Mouse (Mus musculus): Measurements from ENCODE around the gene Zfp955b. TPM values are rescaled to one million over a fixed set of nuclear protein-coding genes. Genes with fewer than 3 reads are reported as not detected.

The Zfp955b gene
- polyA plus RNA-seq (2014; fragmentation: Illumina TruSeq; extraction: RNeasy Lipid Tissue Mini Kit (QIAGEN cat#74804); ENCODE audit: low read depth, low replicate concordance): 5.1 TPM

DNA sequence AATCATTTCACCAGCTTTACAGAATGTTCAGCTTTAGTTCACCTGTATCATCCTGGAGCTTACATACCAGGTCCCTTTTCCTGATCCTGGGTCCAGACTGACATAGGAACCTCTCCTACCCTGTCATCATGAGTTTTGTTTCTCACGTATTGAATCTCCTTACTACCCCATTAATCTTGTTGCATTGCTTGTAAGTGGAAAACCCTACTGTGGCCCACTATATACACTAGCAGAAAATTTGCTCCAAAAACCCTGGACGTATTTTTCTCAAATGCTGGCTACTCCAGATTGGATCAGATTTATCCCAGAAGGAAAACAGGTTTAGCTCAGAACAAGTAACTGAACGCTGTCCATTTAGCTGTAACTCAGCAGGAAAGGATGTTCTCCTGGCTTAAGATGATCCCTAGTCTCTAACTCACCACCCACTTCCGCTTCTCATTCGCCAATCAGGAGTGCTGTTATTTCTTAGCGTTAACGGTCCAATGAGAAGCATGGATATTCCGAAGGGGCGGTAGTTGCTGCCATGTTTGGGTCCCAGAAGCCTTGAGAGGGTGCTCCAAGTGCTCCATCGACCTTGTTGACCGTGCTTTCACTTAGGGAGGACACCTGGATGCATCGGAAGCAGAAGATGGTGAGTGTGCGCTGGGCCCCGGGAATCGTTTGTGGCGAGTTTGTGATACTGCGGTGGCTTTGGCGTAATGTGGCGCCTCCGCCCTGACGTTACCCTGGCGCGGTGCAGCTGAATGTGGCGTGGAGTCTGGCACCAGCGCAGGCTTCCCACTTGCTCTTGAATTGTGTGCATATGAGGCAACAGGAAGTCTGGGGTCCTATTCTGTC is at the start of gene Zfp955b:
TSS of gene Zfp955b (plus strand) at position 506 of the 837 bp plus-strand sequence.

GRCm38 (mm10) chr17:33254530-33255318 is 34.6 kb upstream of the Zfp955b start, which contains the start of gene Zfp955a:
TSS of gene Zfp955a (minus strand) at chr17:33255145.

DNA sequence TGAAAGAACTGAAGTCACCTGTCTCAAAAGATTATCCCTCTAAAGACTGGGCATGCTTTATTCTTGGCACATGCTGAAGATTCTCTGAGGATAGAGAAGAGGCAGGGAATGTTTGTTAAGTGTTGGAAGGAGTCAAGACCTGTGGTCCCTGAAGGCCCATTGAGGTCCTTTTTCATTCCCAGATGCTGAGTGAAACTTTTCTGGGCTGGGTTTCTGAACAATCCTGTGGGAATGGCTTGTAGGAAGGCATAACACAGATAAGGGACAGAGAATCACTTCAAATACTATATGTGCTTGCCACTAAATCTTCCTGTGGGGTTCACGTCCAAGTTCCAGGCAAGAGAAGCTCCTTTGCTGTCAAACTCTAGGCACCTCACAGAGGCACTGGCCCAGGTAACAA is 25.0 kb upstream of the Zfp955b start, which contains the start of gene Olfr63:
TSS of gene Olfr63 (plus strand) at position 301 of the 400 bp plus-strand sequence.

Other genes with a start within 250 kb of the Zfp955b start
- 0.41 TPM for gene 4921501E09Rik, start 221.5 kb upstream of the Zfp955b start, polyA plus RNA-seq (2014; fragmentation: Illumina TruSeq; extraction: RNeasy Lipid Tissue Mini Kit (QIAGEN cat#74804); ENCODE audit: low read depth, low replicate concordance)
- 5.3 TPM for gene Zfp563, start 200.2 kb upstream of the Zfp955b start, polyA plus RNA-seq (2014; fragmentation: Illumina TruSeq; extraction: RNeasy Lipid Tissue Mini Kit (QIAGEN cat#74804); ENCODE audit: low read depth, low replicate concordance)
- gene Morc2b, start 149.9 kb upstream of the Zfp955b start, polyA plus RNA-seq (2014; fragmentation: Illumina TruSeq; extraction: RNeasy Lipid Tissue Mini Kit (QIAGEN cat#74804); ENCODE audit: low read depth, low replicate concordance): 2.6 TPM
- gene Olfr55, start 121.1 kb upstream of the Zfp955b start, polyA plus RNA-seq (2014; fragmentation: Illumina TruSeq; extraction: RNeasy Lipid Tissue Mini Kit (QIAGEN cat#74804); ENCODE audit: low read depth, low replicate concordance): not detected
- not detected for gene Olfr239, start 98.2 kb upstream of the Zfp955b start, polyA plus RNA-seq (2014; fragmentation: Illumina TruSeq; extraction: RNeasy Lipid Tissue Mini Kit (QIAGEN cat#74804); ENCODE audit: low read depth, low replicate concordance)
- gene Olfr1564, start 67.9 kb upstream of the Zfp955b start, polyA plus RNA-seq (2014; fragmentation: Illumina TruSeq; extraction: RNeasy Lipid Tissue Mini Kit (QIAGEN cat#74804); ENCODE audit: low read depth, low replicate concordance): not detected
- gene Zfp955a, start 34.4 kb upstream of the Zfp955b start, polyA plus RNA-seq (2014; fragmentation: Illumina TruSeq; extraction: RNeasy Lipid Tissue Mini Kit (QIAGEN cat#74804); ENCODE audit: low read depth, low replicate concordance): 8.2 TPM
- not detected for gene Olfr63, start 24.9 kb upstream of the Zfp955b start, polyA plus RNA-seq (2014; fragmentation: Illumina TruSeq; extraction: RNeasy Lipid Tissue Mini Kit (QIAGEN cat#74804); ENCODE audit: low read depth, low replicate concordance)
- 4.9 TPM for gene Zfp81, start 69.3 kb downstream of the Zfp955b start, polyA plus RNA-seq (2014; fragmentation: Illumina TruSeq; extraction: RNeasy Lipid Tissue Mini Kit (QIAGEN cat#74804); ENCODE audit: low read depth, low replicate concordance)
- 6.5 TPM for gene Zfp101, start 105.1 kb downstream of the Zfp955b start, polyA plus RNA-seq (2014; fragmentation: Illumina TruSeq; extraction: RNeasy Lipid Tissue Mini Kit (QIAGEN cat#74804); ENCODE audit: low read depth, low replicate concordance)
- gene Actl9, start 143.4 kb downstream of the Zfp955b start, polyA plus RNA-seq (2014; fragmentation: Illumina TruSeq; extraction: RNeasy Lipid Tissue Mini Kit (QIAGEN cat#74804); ENCODE audit: low read depth, low replicate concordance): 13.2 TPM
- 36.4 TPM for gene Adamts10, start 234.7 kb downstream of the Zfp955b start, polyA plus RNA-seq (2014; fragmentation: Illumina TruSeq; extraction: RNeasy Lipid Tissue Mini Kit (QIAGEN cat#74804); ENCODE audit: low read depth, low replicate concordance)